Mouse (Mus musculus): Measurements from ENCODE around the gene Zdhhc11. TPM values are rescaled to one million over a fixed set of nuclear protein-coding genes. Genes with fewer than 3 reads are reported as not detected.
A peak's percentile ranks its signal among the peaks of the same experiment; 100 is the strongest.

Gene Zdhhc11
- polyA plus RNA-seq, 1 experiment: not detected

- no peaks in the 10 kb centered on the region for H3K27me3 ChIP-seq (ENCODE audit: control insufficient read depth, insufficient read depth, low read length)
- no peaks in the 10 kb centered on the region for H3K4me1 ChIP-seq (ENCODE audit: control insufficient read depth, insufficient read depth, insufficient read length)
- TF ChIP-seq CTCF (IDR thresholded peaks at IDR 0.05; ENCODE audit: extremely low read depth, insufficient read depth, insufficient read length, insufficient replicate concordance) (no peak), POLR2A (IDR thresholded peaks at IDR 0.05; ENCODE audit: low read depth, low read length) (no peak)
- no peak overlapping the region for H3K4me3 ChIP-seq (ENCODE audit: extremely low read depth, insufficient read depth, insufficient read length)
- H3K36me3 ChIP-seq (ENCODE audit: control insufficient read depth, insufficient read depth, low read length): peaks cover 35% of the 10 kb centered on the region
- no peak for DNase-seq (ENCODE audit: low read depth in 1 of 2, low spot score in 2 of 2)
- 93% methylated on average over 1 of the region's 1 CpGs for WGBS
- H3K27ac ChIP-seq (ENCODE audit: insufficient read depth, low read length): no peak overlapping the region
Observed at GRCm38 (mm10) chr13:73953551-73954130, 10.0 kb upstream of the Zdhhc11 start.

- no peak for TF ChIP-seq CTCF (IDR thresholded peaks at IDR 0.05; ENCODE audit: extremely low read depth, insufficient read depth, insufficient read length, insufficient replicate concordance)
- no peak for TF ChIP-seq POLR2A (IDR thresholded peaks at IDR 0.05; ENCODE audit: low read depth, low read length)
- 86% methylated on average over 6 of the region's 6 CpGs for whole genome bisulfite sequencing
- Histone ChIP-seq H3K4me3 (ENCODE audit: extremely low read depth, insufficient read depth, insufficient read length) (no peak overlapping the region), H3K27me3 (ENCODE audit: control insufficient read depth, insufficient read depth, low read length) (no peaks in the 10 kb centered on the region), H3K27ac (ENCODE audit: insufficient read depth, low read length) (no peak overlapping the region), H3K4me1 (ENCODE audit: control insufficient read depth, insufficient read depth, insufficient read length) (no peaks in the 10 kb centered on the region), H3K36me3 (ENCODE audit: control insufficient read depth, insufficient read depth, low read length) (peaks cover 38% of the 10 kb centered on the region)
- DNase-seq (ENCODE audit: low read depth in 1 of 2, low spot score in 2 of 2): no peak
Observed at GRCm38 (mm10) chr13:73954666-73955065, 9.0 kb upstream of the Zdhhc11 start.

- Histone ChIP-seq H3K27me3 (ENCODE audit: control insufficient read depth, insufficient read depth, low read length) (no peaks in the 10 kb centered on the region), H3K27ac (ENCODE audit: insufficient read depth, low read length) (no peak overlapping the region), H3K4me1 (ENCODE audit: control insufficient read depth, insufficient read depth, insufficient read length) (no peaks in the 10 kb centered on the region), H3K4me3 (ENCODE audit: extremely low read depth, insufficient read depth, insufficient read length) (no peak overlapping the region), H3K36me3 (ENCODE audit: control insufficient read depth, insufficient read depth, low read length) (peaks cover 32% of the 10 kb centered on the region)
- WGBS: 41% methylated on average over 5 of the region's 5 CpGs
- TF ChIP-seq POLR2A (IDR thresholded peaks at IDR 0.05; ENCODE audit: low read depth, low read length) (no peak), CTCF (IDR thresholded peaks at IDR 0.05; ENCODE audit: extremely low read depth, insufficient read depth, insufficient read length, insufficient replicate concordance) (no peak)
- no peak for DNase-seq (ENCODE audit: low read depth in 1 of 2, low spot score in 2 of 2)
Observed at GRCm38 (mm10) chr13:73955531-73955930, 8.1 kb upstream of the Zdhhc11 start.

GRCm38 (mm10) chr13:73960117-73960652, 3.5 kb upstream of the Zdhhc11 start:
- Histone ChIP-seq H3K27me3 (ENCODE audit: control insufficient read depth, insufficient read depth, low read length) (no peaks in the 10 kb centered on the region), H3K36me3 (ENCODE audit: control insufficient read depth, insufficient read depth, low read length) (peaks cover 22% of the 10 kb centered on the region), H3K27ac (ENCODE audit: insufficient read depth, low read length) (no peak overlapping the region), H3K4me1 (ENCODE audit: control insufficient read depth, insufficient read depth, insufficient read length) (no peaks in the 10 kb centered on the region), H3K4me3 (ENCODE audit: extremely low read depth, insufficient read depth, insufficient read length) (no peak overlapping the region)
- WGBS: 92% methylated on average over 10 of the region's 10 CpGs
- DNase-seq (ENCODE audit: low read depth in 1 of 2, low spot score in 2 of 2): no peak
- TF ChIP-seq POLR2A (IDR thresholded peaks at IDR 0.05; ENCODE audit: low read depth, low read length) (no peak), CTCF (IDR thresholded peaks at IDR 0.05; ENCODE audit: extremely low read depth, insufficient read depth, insufficient read length, insufficient replicate concordance) (no peak)

GRCm38 (mm10) chr13:73961177-73961576, 2.5 kb upstream of the Zdhhc11 start:
- H3K4me1 ChIP-seq (ENCODE audit: control insufficient read depth, insufficient read depth, insufficient read length): no peaks in the 10 kb centered on the region
- peaks cover 19% of the 10 kb centered on the region for H3K36me3 ChIP-seq (ENCODE audit: control insufficient read depth, insufficient read depth, low read length)
- 91% methylated on average over 4 of the region's 4 CpGs for WGBS
- no peak overlapping the region for H3K27ac ChIP-seq (ENCODE audit: insufficient read depth, low read length)
- H3K27me3 ChIP-seq (ENCODE audit: control insufficient read depth, insufficient read depth, low read length): no peaks in the 10 kb centered on the region
- TF ChIP-seq POLR2A (IDR thresholded peaks at IDR 0.05; ENCODE audit: low read depth, low read length): no peak
- no peak for TF ChIP-seq CTCF (IDR thresholded peaks at IDR 0.05; ENCODE audit: extremely low read depth, insufficient read depth, insufficient read length, insufficient replicate concordance)
- H3K4me3 ChIP-seq (ENCODE audit: extremely low read depth, insufficient read depth, insufficient read length): no peak overlapping the region
- DNase-seq (ENCODE audit: low read depth in 1 of 2, low spot score in 2 of 2): no peak

GRCm38 (mm10) chr13:73970545-73971448, 7.1 kb downstream of the Zdhhc11 start:
- Histone ChIP-seq H3K4me3 (ENCODE audit: extremely low read depth, insufficient read depth, insufficient read length) (no peak overlapping the region), H3K36me3 (ENCODE audit: control insufficient read depth, insufficient read depth, low read length) (no peaks in the 10 kb centered on the region), H3K4me1 (ENCODE audit: control insufficient read depth, insufficient read depth, insufficient read length) (no peaks in the 10 kb centered on the region), H3K27me3 (ENCODE audit: control insufficient read depth, insufficient read depth, low read length) (no peaks in the 10 kb centered on the region), H3K27ac (ENCODE audit: insufficient read depth, low read length) (no peak overlapping the region)
- peak in 1 of 2 experiments; percentile 10 for DNase-seq (ENCODE audit: low read depth in 1 of 2, low spot score in 2 of 2)
- WGBS: 40% methylated on average over 12 of the region's 12 CpGs
- TF ChIP-seq POLR2A (IDR thresholded peaks at IDR 0.05; ENCODE audit: low read depth, low read length): no peak
- peak; percentile 48; the same call in 1 of the 2 replicates for TF ChIP-seq CTCF (IDR thresholded peaks at IDR 0.05; ENCODE audit: extremely low read depth, insufficient read depth, insufficient read length, insufficient replicate concordance)
